Mouse (Mus musculus): ENCODE measurements around the gene Pom121l12.

The Pom121l12 gene

GRCm38 (mm10) chr11:14598976-14599375 lies at the start of gene Pom121l12:
Pom121l12 (plus strand) TSS chr11:14599276.
- DNase-seq, result no peak

- no peak for DNase-seq
Observed at GRCm38 (mm10) chr11:14611859-14612258, 12.8 kb downstream of the Pom121l12 start.
